Mouse (Mus musculus): Measurements from ENCODE around the gene Rasl11a. TPM values are rescaled to one million over a fixed set of nuclear protein-coding genes. Genes with fewer than 3 reads are reported as not detected.
"Not testable (repeated sequence)": the region's sequence is repeated elsewhere in the genome, so short reads cannot be mapped to it uniquely, and the experiment has no call there.

Rasl11a gene
- polyA plus RNA-seq, 1 experiment from 2014 or later, result 28.6 TPM

DNA sequence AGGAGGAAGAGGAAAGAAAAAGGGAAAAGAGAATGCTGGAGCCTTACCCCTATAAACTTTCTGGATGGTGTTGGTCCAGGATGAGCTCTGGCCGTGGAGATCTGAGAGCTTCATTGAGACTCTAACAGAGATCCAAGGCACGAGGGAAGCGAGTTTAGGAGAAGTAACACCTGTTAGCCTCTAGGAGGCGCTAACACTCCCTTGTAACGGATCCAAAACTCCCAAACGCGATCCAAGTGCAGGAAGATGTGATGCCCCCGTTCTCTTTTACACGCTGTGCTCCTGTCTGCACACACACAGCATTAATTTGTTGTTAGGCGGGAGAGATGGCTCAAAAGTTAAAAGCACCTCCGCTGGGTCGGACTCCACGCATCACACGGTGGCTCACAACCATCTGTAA, 46.3 kb downstream of the Rasl11a start:
- Histone ChIP-seq H3K9ac (ENCODE audit: low read length) (no peak overlapping the region), H3K4me2 (ENCODE audit: low read depth, low read length, severe bottlenecking) (no peak overlapping the region; the same call in 1 of the 2 replicates), H3K27me3 (ENCODE audit: control insufficient read depth, insufficient read depth, low read length) (no peaks in the 10 kb centered on the region), H3K27ac (ENCODE audit: low read depth, low read length) (no peak overlapping the region), H3K4me1 (replicated peaks; ENCODE audit: control insufficient read depth, insufficient read depth, low read length) (no peaks in the 10 kb centered on the region), H3K36me3 (ENCODE audit: control insufficient read depth, insufficient read depth, low read length) (no peaks in the 10 kb centered on the region), H3K9me3 (ENCODE audit: control insufficient read depth, low read length) (no peaks in the 10 kb centered on the region), H3K4me3 (ENCODE audit: low read depth, low read length) (no peak overlapping the region)
- DNase-seq (ENCODE audit: low spot score) (peak; percentile 58), ATAC-seq (replicated peaks; ENCODE audit: low FRiP score) (no peak)
- WGBS, result 16% methylated on average over 14 of the region's 14 CpGs

DNA sequence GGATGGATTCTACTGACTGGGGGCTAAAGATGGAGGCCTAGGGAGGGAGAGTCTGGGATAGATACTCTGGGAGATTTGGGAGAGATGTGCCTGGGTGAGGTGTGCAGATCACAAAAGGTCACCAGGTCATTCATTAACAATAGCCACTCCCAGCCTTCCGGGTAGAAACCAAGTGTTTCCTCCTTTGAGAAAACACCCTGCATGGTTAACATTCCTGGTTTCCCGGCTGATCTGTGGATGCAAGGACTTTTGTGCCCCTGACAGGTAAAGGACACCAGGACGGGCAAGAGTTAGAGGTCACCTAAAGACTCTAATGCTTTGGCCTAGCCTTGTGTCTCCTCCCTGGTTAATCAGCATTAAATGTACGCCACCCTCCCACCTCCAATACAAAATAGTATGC, 48.0 kb downstream of the Rasl11a start:
- 84% methylated on average over 4 of the region's 4 CpGs for WGBS
- Histone ChIP-seq H3K27me3 (ENCODE audit: control insufficient read depth, insufficient read depth, low read length) (no peaks in the 10 kb centered on the region), H3K27ac (ENCODE audit: low read depth, low read length) (no peak overlapping the region), H3K9me3 (ENCODE audit: control insufficient read depth, low read length) (no peaks in the 10 kb centered on the region), H3K4me3 (ENCODE audit: low read depth, low read length) (no peak overlapping the region), H3K36me3 (ENCODE audit: control insufficient read depth, insufficient read depth, low read length) (no peaks in the 10 kb centered on the region), H3K4me2 (ENCODE audit: low read depth, low read length, severe bottlenecking) (no peak overlapping the region), H3K4me1 (replicated peaks; ENCODE audit: control insufficient read depth, insufficient read depth, low read length) (no peaks in the 10 kb centered on the region), H3K9ac (ENCODE audit: low read length) (no peak overlapping the region)
- ATAC-seq (replicated peaks; ENCODE audit: low FRiP score), result no peak
- DNase-seq (ENCODE audit: low spot score), result no peak

DNA sequence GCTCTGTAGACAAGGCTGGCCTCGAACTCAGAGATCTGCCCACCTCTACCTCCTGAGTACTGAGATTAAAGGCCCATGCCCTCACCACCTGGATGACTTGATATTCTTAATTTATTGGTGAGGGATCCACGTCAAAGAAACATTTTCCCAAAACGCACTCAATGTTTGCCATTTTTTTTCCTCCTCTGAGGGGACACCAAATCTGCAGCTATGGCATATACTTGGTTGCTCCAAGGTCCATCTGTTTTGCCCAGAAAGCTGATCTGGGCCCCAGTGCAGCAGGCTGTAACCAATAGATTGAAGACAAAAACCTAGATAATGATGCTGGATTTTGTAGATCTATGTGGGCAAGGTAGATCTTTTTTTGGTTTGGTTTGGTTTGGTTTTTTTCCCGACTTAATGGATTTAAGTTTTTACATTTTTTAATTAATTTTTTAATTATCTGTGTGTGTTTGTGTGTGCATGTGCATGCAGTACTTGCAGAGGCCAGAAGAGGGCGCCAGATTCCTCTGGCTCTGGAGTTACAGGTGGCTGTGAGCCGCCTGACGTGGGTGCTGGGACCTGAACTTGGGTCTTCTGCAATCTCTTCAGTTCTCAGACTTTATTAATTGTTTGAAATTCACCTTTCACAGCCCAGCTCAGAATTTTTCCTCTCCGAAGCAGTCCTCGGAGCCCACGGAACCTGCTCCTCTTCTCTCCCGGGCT, 48.8 kb downstream of the Rasl11a start:
- H3K4me3 ChIP-seq (ENCODE audit: low read depth, low read length), result no peak overlapping the region
- H3K9ac ChIP-seq (ENCODE audit: low read length), result no peak overlapping the region
- H3K4me1 ChIP-seq (replicated peaks; ENCODE audit: control insufficient read depth, insufficient read depth, low read length), result no peaks in the 10 kb centered on the region
- H3K36me3 ChIP-seq (ENCODE audit: control insufficient read depth, insufficient read depth, low read length), result no peaks in the 10 kb centered on the region
- H3K9me3 ChIP-seq (ENCODE audit: control insufficient read depth, low read length), result no peaks in the 10 kb centered on the region
- no peaks in the 10 kb centered on the region for H3K27me3 ChIP-seq (ENCODE audit: control insufficient read depth, insufficient read depth, low read length)
- no peak for DNase-seq (ENCODE audit: low spot score)
- ATAC-seq (replicated peaks; ENCODE audit: low FRiP score), result no peak
- H3K4me2 ChIP-seq (ENCODE audit: low read depth, low read length, severe bottlenecking), result no peak overlapping the region
- WGBS, result 84% methylated on average over 11 of the region's 11 CpGs
- H3K27ac ChIP-seq (ENCODE audit: low read depth, low read length), result no peak overlapping the region

DNA sequence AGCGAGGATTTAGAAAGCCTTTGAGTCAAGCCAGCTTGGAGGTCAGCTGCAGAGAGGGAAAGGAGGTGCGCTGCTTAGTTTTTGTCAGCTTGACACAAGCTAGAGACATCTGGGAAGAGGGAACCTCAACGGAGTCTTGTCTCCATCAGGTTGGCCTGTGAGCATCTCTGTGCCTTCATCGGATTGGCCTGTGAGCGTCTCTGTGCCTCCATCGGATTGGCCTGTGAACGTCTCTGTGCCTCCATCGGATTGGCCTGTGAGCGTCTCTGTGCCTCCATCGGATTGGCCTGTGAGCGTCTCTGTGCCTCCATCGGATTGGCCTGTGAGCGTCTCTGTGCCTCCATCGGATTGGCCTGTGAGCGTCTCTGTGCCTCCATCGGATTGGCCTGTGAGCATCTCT, 50.8 kb downstream of the Rasl11a start:
- H3K9me3 ChIP-seq (ENCODE audit: control insufficient read depth, low read length); H3K36me3 ChIP-seq (ENCODE audit: control insufficient read depth, insufficient read depth, low read length); H3K4me1 ChIP-seq (replicated peaks; ENCODE audit: control insufficient read depth, insufficient read depth, low read length); H3K4me3 ChIP-seq (ENCODE audit: low read depth, low read length); H3K4me2 ChIP-seq (ENCODE audit: low read depth, low read length, severe bottlenecking); ATAC-seq (replicated peaks; ENCODE audit: low FRiP score); H3K9ac ChIP-seq (ENCODE audit: low read length); H3K27me3 ChIP-seq (ENCODE audit: control insufficient read depth, insufficient read depth, low read length); DNase-seq (ENCODE audit: low spot score); H3K27ac ChIP-seq (ENCODE audit: low read depth, low read length): not testable (repeated sequence)
- 90% methylated on average over 13 of the region's 16 CpGs for WGBS

DNA sequence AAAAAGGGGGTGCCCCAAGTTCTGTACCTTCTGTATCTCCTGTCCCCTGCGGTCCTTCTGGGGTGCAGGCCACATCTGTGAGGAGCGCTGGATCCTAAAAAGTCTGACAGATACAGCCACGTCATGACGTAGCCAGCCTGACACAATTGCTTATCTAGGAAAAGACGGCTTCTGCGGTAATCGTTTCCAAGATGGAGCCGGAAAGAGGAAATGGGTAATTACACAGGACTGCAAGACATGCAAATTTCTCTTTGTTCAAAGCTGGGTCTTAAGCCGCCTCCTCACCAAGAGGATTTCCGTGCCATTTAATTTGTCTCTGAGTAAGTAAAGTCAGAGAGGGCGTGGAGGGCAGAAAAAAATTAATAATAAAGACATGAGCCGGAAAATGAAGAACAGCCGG, 52.1 kb downstream of the Rasl11a start:
- 88% methylated on average over 13 of the region's 13 CpGs for WGBS
- DNase-seq (ENCODE audit: low spot score) (no peak), ATAC-seq (replicated peaks; ENCODE audit: low FRiP score) (no peak)
- H3K27ac ChIP-seq (ENCODE audit: low read depth, low read length), result no peak overlapping the region
- no peaks in the 10 kb centered on the region for H3K9me3 ChIP-seq (ENCODE audit: control insufficient read depth, low read length)
- H3K4me2 ChIP-seq (ENCODE audit: low read depth, low read length, severe bottlenecking), result no peak overlapping the region
- H3K4me3 ChIP-seq (ENCODE audit: low read depth, low read length), result no peak overlapping the region
- no peaks in the 10 kb centered on the region for H3K27me3 ChIP-seq (ENCODE audit: control insufficient read depth, insufficient read depth, low read length)
- H3K36me3 ChIP-seq (ENCODE audit: control insufficient read depth, insufficient read depth, low read length), result no peaks in the 10 kb centered on the region
- no peak overlapping the region for H3K9ac ChIP-seq (ENCODE audit: low read length)
- no peaks in the 10 kb centered on the region for H3K4me1 ChIP-seq (replicated peaks; ENCODE audit: control insufficient read depth, insufficient read depth, low read length)

Other genes starting within 250 kb of the Rasl11a start
- 10.4 and 13.1 TPM in 2 replicates for gene Usp12, start 50.1 kb upstream of the Rasl11a start, polyA plus RNA-seq (2014; fragmentation: Nextera tagmentation; extraction: Ambion mirVana)
- 440 and 469 TPM in 2 replicates for gene Rpl21, start 12.2 kb upstream of the Rasl11a start, polyA plus RNA-seq (2014; fragmentation: Nextera tagmentation; extraction: Ambion mirVana)
- gene Gtf3a, start 103.6 kb downstream of the Rasl11a start, polyA plus RNA-seq (2014; fragmentation: Nextera tagmentation; extraction: Ambion mirVana), result 117 and 125 TPM in 2 replicates
- gene Mtif3, start 118.7 kb downstream of the Rasl11a start, polyA plus RNA-seq (2014; fragmentation: Nextera tagmentation; extraction: Ambion mirVana), result 21.6 and 25.0 TPM in 2 replicates
- 9.7 and 9.9 TPM in 2 replicates for gene Lnx2, start 231.5 kb downstream of the Rasl11a start, polyA plus RNA-seq (2014; fragmentation: Nextera tagmentation; extraction: Ambion mirVana)
- gene Polr1d, start 232.0 kb downstream of the Rasl11a start, polyA plus RNA-seq (2014; fragmentation: Nextera tagmentation; extraction: Ambion mirVana), result 110 and 115 TPM in 2 replicates

All from forebrain, embryonic 11.5 days (tissue).